Mouse (Mus musculus) liver, embryonic 18 days (tissue): ENCODE results near the gene Ap4s1. TPM values are rescaled to one million over a fixed set of nuclear protein-coding genes. Genes with fewer than 3 reads are reported as not detected.

Source experiments
- polyA plus RNA-seq: library from polyadenylated mRNA; depleted of rRNA; stranded (reverse); fragments of >200 nt; gene quantifications from 2 replicates; pipeline ENCODE4 v1.2.3, GENCODE M21; 2012; rRNA removed

The Ap4s1 gene
- 5.5 and 6.3 TPM in 2 replicates for polyA plus RNA-seq

GRCm38 (mm10) chr12:51690893-51691844 lies at the start of gene Ap4s1:
TSS of gene Ap4s1 (plus strand) at chr12:51691033.

GRCm38 (mm10) chr12:51691845-51692632 lies 1.2 kb downstream of the Ap4s1 start, which contains the start of gene Strn3:
TSS of gene Strn3 (minus strand) at chr12:51691897.

Other genes with a start within 250 kb of the Ap4s1 start
- 0.02 TPM in 2 replicates for gene Coch, start 97.7 kb upstream of the Ap4s1 start, polyA plus RNA-seq
- 14.0 TPM in 2 replicates for gene Strn3, start 864 bp downstream of the Ap4s1 start, polyA plus RNA-seq
- gene Hectd1, start 138.5 kb downstream of the Ap4s1 start, polyA plus RNA-seq = 18.3 and 20.4 TPM in 2 replicates